Mouse (Mus musculus) intestine, embryonic 16.5 days (tissue): Measurements from ENCODE around the gene B4gat1. TPM values are rescaled to one million over a fixed set of nuclear protein-coding genes. Genes with fewer than 3 reads are reported as not detected.

Source experiments
- ATAC-seq: fragments of 200-750 bp; cut with Nextera tagmentation; 2 replicates; pipeline ENCODE4 v1.8.0; 2017; ENCODE audit warnings: moderate TSS enrichment, moderate library complexity
- H3K27ac ChIP-seq: fragments of 300-500 bp; sonication (generic); 2 replicates; pipeline ENCODE4 v1.5.1; 2014; ENCODE audit warnings: mild to moderate bottlenecking, low read length
- H3K27me3 ChIP-seq: fragments of 300-500 bp; sonication (generic); replicated peaks from 2 replicates; pipeline ENCODE4 v1.6.1; 2014; ENCODE audit warnings: low read length, control low read depth, mixed read lengths; ENCODE audit not compliant: control insufficient read depth, insufficient read depth
- H3K36me3 ChIP-seq: fragments of 300-500 bp; sonication (generic); 2 replicates; pipeline ENCODE4 v1.6.1; 2014; ENCODE audit warnings: low read length, control low read depth; ENCODE audit not compliant: control insufficient read depth, insufficient read depth
- H3K4me1 ChIP-seq: fragments of 300-500 bp; sonication (generic); 2 replicates; pipeline ENCODE4 v1.6.1; 2014; ENCODE audit warnings: low read length, control low read depth, mixed read lengths; ENCODE audit not compliant: control insufficient read depth, insufficient read depth
- H3K4me2 ChIP-seq: fragments of 300-500 bp; sonication (generic); 2 replicates; pipeline ENCODE4 v1.6.1; 2014; ENCODE audit warnings: low read depth, low read length, control low read depth
- H3K4me3 ChIP-seq: fragments of 300-500 bp; sonication (generic); 2 replicates; pipeline ENCODE4 v1.5.1; 2014; ENCODE audit warnings: mild to moderate bottlenecking, low read length
- H3K9ac ChIP-seq: fragments of 300-500 bp; sonication (generic); 2 replicates; pipeline ENCODE4 v1.6.1; 2014; ENCODE audit warnings: low read depth, low read length
- H3K9me3 ChIP-seq: fragments of 300-500 bp; sonication (generic); 2 replicates; pipeline ENCODE4 v1.6.1; 2016; ENCODE audit warnings: low read length, control low read depth; ENCODE audit not compliant: control insufficient read depth
- WGBS: fragments of 180-500 bp; shearing (Covaris S2); extraction: QIAGEN DNeasy Blood & Tissue Kit; methylation state at CpG from one replicate; pipeline ENCODE4 v1.1.7; 2014; 5-methylcytosine and 5-hydroxymethylcytosine counted together
- polyA plus RNA-seq: library from polyadenylated mRNA; unstranded; fragments of >200 nt; fragmentation: Nextera tagmentation; extraction: Ambion mirVana; gene quantifications from 2 replicates; pipeline ENCODE4 v1.2.1, GENCODE M21; 2015

Gene B4gat1
- polyA plus RNA-seq, 1 experiment from 2014 or later: 39.3 TPM

DNA sequence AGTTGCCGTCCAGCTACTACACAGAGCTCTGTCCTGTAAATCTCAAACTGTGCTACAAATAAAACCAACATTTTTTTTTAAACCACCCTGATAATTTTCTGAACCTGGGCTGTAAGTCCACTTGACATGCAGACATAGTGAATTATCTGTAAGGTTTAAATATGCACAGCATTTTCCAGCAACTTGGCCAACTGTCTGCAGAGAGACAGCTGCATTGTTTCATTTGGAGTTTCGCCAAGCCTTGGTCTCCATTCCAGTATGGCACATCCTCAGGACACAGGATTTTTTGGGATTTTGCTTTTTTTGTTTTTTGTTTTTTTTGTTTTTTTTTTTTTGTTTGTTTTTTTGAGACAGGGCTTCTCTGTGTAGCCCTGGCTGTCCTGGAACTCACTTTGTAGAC lies 17.2 kb upstream of the B4gat1 start:
- Histone ChIP-seq H3K4me3 (no peak overlapping the region), H3K4me1 (peaks cover 8% of the 10 kb centered on the region), H3K9ac (no peak overlapping the region), H3K9me3 (no peaks in the 10 kb centered on the region), H3K4me2 (no peak overlapping the region), H3K27me3 (no peaks in the 10 kb centered on the region), H3K27ac (no peak overlapping the region), H3K36me3 (no peaks in the 10 kb centered on the region)
- ATAC-seq: no peak
- WGBS: 85% methylated on average over 2 of the region's 2 CpGs

DNA sequence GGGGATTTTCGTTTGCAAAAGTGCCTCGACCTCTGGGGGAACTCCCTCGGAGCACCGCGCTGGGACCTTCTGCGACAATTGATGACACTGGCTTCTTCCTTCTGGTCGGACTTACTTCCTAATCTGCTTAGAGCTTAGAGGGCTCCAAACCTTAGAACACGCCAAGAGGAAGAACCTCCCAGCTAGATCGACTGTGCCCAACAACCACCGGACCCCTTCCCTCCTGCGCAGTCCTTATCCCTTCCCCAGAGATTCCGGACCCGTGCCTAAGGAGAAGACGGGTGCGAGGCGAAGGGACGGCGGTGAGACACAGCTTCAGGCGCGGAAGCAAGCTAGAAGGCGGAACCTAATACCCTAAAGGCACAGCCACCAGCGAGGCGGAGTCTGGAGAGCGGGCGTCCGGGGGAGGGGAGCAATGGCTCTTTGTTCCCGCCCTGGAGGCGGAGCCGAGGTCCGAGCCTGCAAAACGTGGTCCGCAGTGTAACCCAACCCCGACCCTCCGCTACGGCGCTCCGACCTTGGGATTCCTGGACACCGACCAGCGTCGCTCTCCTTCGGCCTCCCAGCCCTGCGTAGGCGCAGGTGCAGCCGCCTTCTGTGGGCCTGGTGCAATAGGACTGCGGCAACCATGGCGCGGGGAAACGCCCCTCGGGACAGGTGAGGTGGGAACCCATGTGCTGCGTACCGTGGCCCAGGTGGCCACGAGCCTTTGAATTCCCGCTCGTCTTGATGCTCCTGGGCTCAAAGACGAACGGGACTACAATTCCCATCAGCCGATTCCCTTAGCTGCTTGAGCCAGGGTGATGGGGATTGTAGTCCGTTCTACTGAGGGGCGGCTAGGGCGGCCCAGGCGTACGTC lies 14.8 kb upstream of the B4gat1 start, which contains the start of gene Slc29a2:
Slc29a2 (plus strand) TSS at position 240 of the 859 bp plus-strand sequence.
- 0 out of 2 replicates have a peak, but pooled peaks cover 5% of the 10 kb centered on the region for H3K4me1 ChIP-seq
- no peaks in the 10 kb centered on the region for H3K36me3 ChIP-seq
- ATAC-seq: peak; percentile 98
- peak within 1 kb of the TSS; percentile 80 for H3K9ac ChIP-seq
- peak within 1 kb of the TSS; percentile 89 for H3K4me2 ChIP-seq
- no peaks in the 10 kb centered on the region for H3K9me3 ChIP-seq
- WGBS: under 1% methylated on average over 62 of the region's 62 CpGs
- no peaks in the 10 kb centered on the region for H3K27me3 ChIP-seq
- peak within 1 kb of the TSS; percentile 89 for H3K27ac ChIP-seq
- H3K4me3 ChIP-seq: peak within 1 kb of the TSS; percentile 79

DNA sequence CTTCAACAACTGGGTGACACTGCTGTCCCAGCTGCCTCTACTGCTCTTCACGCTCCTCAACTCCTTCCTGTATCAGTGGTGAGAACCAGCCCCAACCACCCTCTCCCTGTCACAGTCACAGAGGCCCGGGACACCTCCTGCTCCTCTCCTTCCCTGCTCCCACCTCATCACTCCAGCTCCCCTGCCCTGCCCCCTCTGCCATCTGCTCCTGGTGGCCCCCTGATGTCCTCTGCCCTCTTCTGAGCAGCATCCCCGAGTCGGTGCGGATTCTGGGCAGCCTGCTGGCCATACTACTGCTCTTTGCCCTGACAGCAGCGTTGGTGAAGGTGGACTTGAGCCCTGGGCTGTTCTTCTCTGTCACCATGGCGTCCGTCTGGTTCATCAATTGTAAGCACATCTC lies 12.5 kb upstream of the B4gat1 start:
- no peak for ATAC-seq
- H3K9me3 ChIP-seq: no peaks in the 10 kb centered on the region
- H3K4me2 ChIP-seq: no peak overlapping the region
- WGBS: 90% methylated on average over 8 of the region's 8 CpGs
- H3K27ac ChIP-seq: no peak overlapping the region
- no peaks in the 10 kb centered on the region for H3K36me3 ChIP-seq
- H3K27me3 ChIP-seq: no peaks in the 10 kb centered on the region
- no peak overlapping the region for H3K4me3 ChIP-seq
- H3K9ac ChIP-seq: no peak overlapping the region
- H3K4me1 ChIP-seq: 0 out of 2 replicates have a peak, but pooled peaks cover 5% of the 10 kb centered on the region

DNA sequence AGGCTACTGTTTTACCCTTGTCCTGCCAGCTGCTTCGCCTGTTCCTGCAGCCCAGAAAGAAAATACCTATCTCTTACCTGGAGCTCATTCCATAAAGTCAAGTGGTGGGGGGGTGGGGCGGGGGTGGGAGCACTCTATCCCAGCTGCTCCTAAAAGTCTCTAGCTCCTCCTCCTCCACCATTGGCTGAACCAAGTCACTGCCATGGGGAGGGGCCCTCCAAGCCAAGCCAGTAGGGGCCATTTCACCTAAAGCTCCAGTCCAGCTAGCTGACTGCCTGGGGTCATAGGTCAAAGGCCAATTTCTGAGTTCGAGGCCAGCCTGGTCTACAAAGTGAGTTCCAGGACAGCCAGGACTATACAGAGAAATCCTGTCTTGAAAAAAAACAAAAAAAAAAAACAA lies 5.9 kb upstream of the B4gat1 start:
- Histone ChIP-seq H3K27me3 (no peaks in the 10 kb centered on the region), H3K36me3 (no peaks in the 10 kb centered on the region), H3K27ac (no peak overlapping the region), H3K9ac (no peak overlapping the region), H3K4me1 (no peaks in the 10 kb centered on the region), H3K4me2 (no peak overlapping the region), H3K4me3 (no peak overlapping the region), H3K9me3 (no peaks in the 10 kb centered on the region)
- no peak for ATAC-seq
- WGBS: 82% methylated on average over 3 of the region's 3 CpGs

DNA sequence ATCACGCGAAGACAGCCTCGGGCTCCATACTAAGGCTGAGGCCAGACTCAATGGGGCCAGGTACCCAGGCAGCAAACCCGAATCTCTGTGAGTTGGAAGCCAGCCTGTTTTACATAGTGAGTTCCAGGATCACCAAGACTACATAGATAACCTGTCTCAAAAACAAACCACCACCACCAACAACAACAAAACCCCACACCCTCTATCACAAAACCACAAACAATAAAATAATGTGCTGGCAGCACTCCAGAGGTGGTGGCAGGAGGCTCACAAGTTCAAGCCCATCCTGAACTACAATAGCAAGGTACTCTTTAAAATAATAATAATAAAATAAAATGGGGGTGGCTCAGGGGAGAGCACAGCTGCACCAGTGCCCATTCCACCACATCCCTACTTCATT lies 2.0 kb upstream of the B4gat1 start:
- H3K36me3 ChIP-seq: no peaks in the 10 kb centered on the region
- H3K9me3 ChIP-seq: no peaks in the 10 kb centered on the region
- H3K4me3 ChIP-seq: no peak overlapping the region
- H3K4me2 ChIP-seq: no peak overlapping the region
- no peaks in the 10 kb centered on the region for H3K27me3 ChIP-seq
- peaks cover 18% of the 10 kb centered on the region for H3K4me1 ChIP-seq
- no peak for ATAC-seq
- WGBS: 74% methylated on average over 4 of the region's 4 CpGs
- no peak overlapping the region for H3K27ac ChIP-seq
- H3K9ac ChIP-seq: no peak overlapping the region

DNA sequence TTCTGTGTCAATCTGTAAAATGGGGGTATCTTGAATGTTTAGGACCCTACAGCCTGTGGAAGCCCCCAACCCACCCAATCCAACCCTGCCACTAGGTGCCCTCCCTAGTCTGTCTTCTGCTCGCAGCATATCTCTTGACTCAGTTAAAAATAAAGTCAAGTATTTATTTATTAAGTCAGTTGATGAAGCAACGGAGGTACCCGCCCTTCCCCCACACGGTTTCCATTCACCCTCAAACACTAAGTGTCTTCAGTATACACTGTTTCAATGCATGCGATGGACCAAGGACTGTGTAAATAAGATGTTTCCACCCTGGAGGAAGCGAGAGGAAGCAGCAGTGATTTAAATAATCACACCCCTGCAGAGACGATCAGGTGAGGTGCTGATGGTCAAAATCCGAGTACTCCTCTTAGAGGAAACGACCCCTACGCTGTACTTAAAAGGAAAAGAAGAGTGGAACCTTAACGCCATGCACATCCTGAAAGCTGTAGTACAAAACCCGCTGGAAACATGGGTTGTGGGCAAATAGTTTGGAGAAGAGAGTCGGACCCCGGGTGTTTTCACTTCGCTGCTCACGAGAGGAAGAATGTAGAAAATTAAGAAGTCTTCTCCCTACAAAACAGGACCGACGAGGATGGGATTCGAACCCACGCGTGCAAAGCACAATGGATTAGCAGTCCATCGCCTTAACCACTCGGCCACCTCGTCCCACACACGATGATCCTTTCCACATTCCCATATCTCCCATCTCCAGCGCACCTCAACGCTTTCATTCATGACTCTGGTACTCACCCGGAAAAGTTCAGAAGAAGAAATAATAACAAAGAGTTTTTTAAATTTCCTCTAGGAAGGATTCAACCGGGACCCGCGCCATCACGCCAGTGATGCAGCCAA lies 701 bp upstream of the B4gat1 start:
- Histone ChIP-seq H3K27ac (peak overlapping the region; percentile 68), H3K4me2 (peak overlapping the region; percentile 98), H3K27me3 (no peaks in the 10 kb centered on the region), H3K36me3 (no peaks in the 10 kb centered on the region), H3K9me3 (no peaks in the 10 kb centered on the region), H3K4me1 (peaks cover 27% of the 10 kb centered on the region), H3K9ac (peak overlapping the region; percentile 91), H3K4me3 (peak overlapping the region; percentile 80)
- 3% methylated on average over 32 of the region's 32 CpGs for WGBS
- ATAC-seq: peak; percentile 49

DNA sequence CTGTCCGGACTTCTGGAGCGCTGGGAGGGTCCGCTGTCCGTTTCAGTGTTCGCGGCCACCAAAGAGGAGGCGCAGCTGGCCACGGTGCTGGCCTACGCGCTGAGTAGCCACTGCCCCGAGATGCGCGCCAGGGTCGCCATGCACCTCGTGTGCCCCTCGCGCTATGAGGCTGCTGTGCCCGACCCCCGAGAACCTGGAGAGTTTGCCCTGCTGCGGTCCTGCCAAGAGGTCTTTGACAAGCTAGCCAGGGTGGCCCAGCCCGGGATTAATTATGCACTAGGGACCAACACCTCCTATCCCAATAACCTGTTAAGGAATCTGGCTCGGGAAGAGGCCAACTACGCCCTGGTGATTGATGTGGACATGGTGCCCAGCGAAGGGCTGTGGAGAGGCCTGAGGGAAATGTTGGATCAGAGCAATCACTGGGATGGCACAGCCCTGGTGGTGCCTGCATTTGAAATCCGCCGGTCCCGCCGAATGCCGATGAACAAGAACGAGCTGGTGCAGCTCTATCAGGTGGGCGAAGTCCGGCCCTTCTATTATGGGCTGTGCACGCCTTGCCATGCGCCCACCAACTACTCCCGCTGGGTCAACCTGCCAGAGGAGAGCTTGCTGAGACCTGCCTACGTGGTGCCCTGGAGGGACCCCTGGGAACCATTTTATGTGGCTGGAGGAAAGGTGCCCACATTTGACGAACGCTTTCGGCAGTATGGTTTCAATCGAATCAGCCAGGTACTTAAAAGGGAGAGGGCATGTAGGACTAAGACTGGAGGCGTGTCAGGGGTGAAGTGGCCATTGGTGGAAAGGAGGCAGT lies 882 bp downstream of the B4gat1 start:
- H3K9ac ChIP-seq: peak overlapping the region; percentile 91
- 10% methylated on average over 41 of the region's 41 CpGs for WGBS

DNA sequence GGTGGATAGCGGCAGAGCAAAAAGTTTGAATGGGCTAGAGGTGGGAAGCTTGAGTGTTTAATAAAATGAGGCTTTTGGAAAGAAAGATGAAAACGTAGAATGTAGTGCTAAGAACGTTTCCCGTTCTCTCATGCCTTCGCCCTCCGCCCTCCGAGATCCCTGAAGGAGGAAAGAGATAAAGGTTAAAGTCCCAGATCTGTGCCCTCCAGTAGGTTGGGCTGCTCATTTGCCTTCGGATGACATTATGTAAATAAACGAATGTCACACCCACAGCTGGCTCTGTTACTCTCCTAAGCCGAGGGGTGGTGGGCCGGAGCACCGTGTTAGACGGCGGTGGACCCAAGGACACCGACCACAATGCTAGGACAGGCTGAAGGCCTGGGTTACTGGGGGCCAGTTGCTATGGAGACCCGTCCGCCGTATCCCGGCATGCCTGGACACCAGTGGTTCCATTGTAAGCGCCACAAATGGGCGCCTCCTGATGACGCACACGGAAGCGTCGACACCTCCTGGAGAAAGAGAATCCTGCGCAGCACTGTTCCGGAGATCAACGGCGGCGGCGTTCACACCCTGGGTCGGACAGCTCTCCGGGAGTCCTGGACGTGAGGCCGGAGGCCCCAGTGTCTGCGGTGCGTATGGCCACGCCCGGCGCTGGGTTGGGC lies 2.4 kb downstream of the B4gat1 start, which contains the start of gene Brms1:
Brms1 (plus strand) TSS at position 493 of the 662 bp plus-strand sequence.
- peak within 1 kb of the TSS; percentile 91 for H3K9ac ChIP-seq
- H3K4me2 ChIP-seq: peak within 1 kb of the TSS; percentile 98
- peak within 1 kb of the TSS; percentile 74 for H3K27ac ChIP-seq
- H3K4me1 ChIP-seq: peaks cover 27% of the 10 kb centered on the region
- H3K4me3 ChIP-seq: peak within 1 kb of the TSS; percentile 83
- H3K27me3 ChIP-seq: no peaks in the 10 kb centered on the region
- no peaks in the 10 kb centered on the region for H3K36me3 ChIP-seq
- 3% methylated on average over 40 of the region's 40 CpGs for WGBS
- ATAC-seq: peak; percentile 82
- no peaks in the 10 kb centered on the region for H3K9me3 ChIP-seq

More for the DNA sequence above, 882 bp downstream of the B4gat1 start:
- Histone ChIP-seq H3K36me3 (no peaks in the 10 kb centered on the region), H3K27ac (peak overlapping the region; percentile 68), H3K27me3 (no peaks in the 10 kb centered on the region), H3K9me3 (no peaks in the 10 kb centered on the region), H3K4me2 (peak overlapping the region; percentile 98), H3K4me1 (peaks cover 27% of the 10 kb centered on the region), H3K4me3 (peak overlapping the region; percentile 80)
- peak; percentile 12; the same call in 1 of the 2 replicates for ATAC-seq
